Mouse (Mus musculus) C2C12 (cell line): Measurements from ENCODE around the gene Psme1. TPM values are rescaled to one million over a fixed set of nuclear protein-coding genes. Genes with fewer than 3 reads are reported as not detected.

ENCODE experiments used
- H3K27me3 ChIP-seq: one replicate; pipeline ENCODE4 v1.6.1; 2011; ENCODE audit not compliant: control insufficient read depth, insufficient read depth, insufficient read length
- H3K36me3 ChIP-seq: one replicate; pipeline ENCODE4 v1.6.1; 2011; ENCODE audit not compliant: control insufficient read depth, insufficient read depth
- H3K4me3 ChIP-seq: one replicate; pipeline ENCODE4 v1.5.1; 2011; ENCODE audit warnings: mild to moderate bottlenecking, control low read depth; ENCODE audit not compliant: poor library complexity, insufficient read depth, severe bottlenecking
- H3K79me2 ChIP-seq: one replicate; pipeline ENCODE4 v1.6.1; 2011; ENCODE audit not compliant: control insufficient read depth, insufficient read depth
- H3K79me3 ChIP-seq: one replicate; pipeline ENCODE4 v1.6.1; 2011; ENCODE audit warnings: low read depth, control low read depth
- H3ac ChIP-seq: one replicate; pipeline ENCODE3; 2011; ENCODE audit warnings: low read depth; ENCODE audit not compliant: control insufficient read depth, insufficient read length
- CEBPB ChIP-seq: IDR thresholded peaks from one replicate; pipeline ENCODE4 v1.6.1; 2011; ENCODE audit warnings: low read depth, mild to moderate bottlenecking, control low read depth, moderate library complexity
- CTCF ChIP-seq: IDR thresholded peaks from one replicate; pipeline ENCODE4 v1.5.1; 2011; ENCODE audit not compliant: control insufficient read depth, insufficient read depth, insufficient read length
- FOSL1 ChIP-seq: IDR thresholded peaks from one replicate; pipeline ENCODE4 v1.8.0; 2011; ENCODE audit warnings: mild to moderate bottlenecking, low read length; ENCODE audit not compliant: poor library complexity, insufficient read depth, severe bottlenecking
- MAX ChIP-seq: IDR thresholded peaks from one replicate; pipeline ENCODE4 v1.6.1; 2011; ENCODE audit warnings: mild to moderate bottlenecking, control low read depth
- MYOD1 ChIP-seq: IDR thresholded peaks from one replicate; pipeline ENCODE4 v1.6.1; 2011; ENCODE audit warnings: low read depth; ENCODE audit not compliant: control insufficient read depth, insufficient read length
- MYOG ChIP-seq: IDR thresholded peaks from one replicate; pipeline ENCODE4 v1.6.1; 2011; ENCODE audit not compliant: control insufficient read depth, insufficient read length; ENCODE audit errors: extremely low read depth
- USF1 ChIP-seq: IDR thresholded peaks from one replicate; pipeline ENCODE4 v1.6.1; 2011; ENCODE audit warnings: low read depth, mild to moderate bottlenecking, control low read depth, moderate library complexity
- polyA plus RNA-seq: library from polyadenylated mRNA; unstranded; fragments of >200 nt; fragmentation: generic; extraction: Trizol; gene quantifications from one replicate; pipeline ENCODE4 v1.2.1, GENCODE M21; 2012; ENCODE audit warnings: missing spikeins

Psme1 gene
- polyA plus RNA-seq, 1 experiment, result 63.7 TPM

- Histone ChIP-seq H3K27me3 (no peaks in the 10 kb centered on the region), H3K36me3 (peaks cover 9% of the 10 kb centered on the region), H3ac (no peak overlapping the region), H3K79me3 (no peaks in the 10 kb centered on the region), H3K79me2 (no peaks in the 10 kb centered on the region), H3K4me3 (no peak overlapping the region)
- no peak for TF ChIP-seq MYOD1
- TF ChIP-seq CTCF, result no peak
- TF ChIP-seq MYOG, result no peak
- TF ChIP-seq MAX, result no peak
- no peak for TF ChIP-seq FOSL1
- no peak for TF ChIP-seq USF1
- no peak for TF ChIP-seq CEBPB
Measured at GRCm38 (mm10) chr14:55561860-55562259, 16.1 kb upstream of the Psme1 start.

GRCm38 (mm10) chr14:55563249-55563648 lies 14.7 kb upstream of the Psme1 start:
- Histone ChIP-seq H3K79me2 (no peaks in the 10 kb centered on the region), H3ac (no peak overlapping the region), H3K36me3 (peaks cover 14% of the 10 kb centered on the region), H3K79me3 (no peaks in the 10 kb centered on the region), H3K4me3 (no peak overlapping the region), H3K27me3 (no peaks in the 10 kb centered on the region)
- TF ChIP-seq MAX (no peak), CEBPB (no peak)

- Histone ChIP-seq H3K79me2 (no peaks in the 10 kb centered on the region), H3K36me3 (peaks cover 14% of the 10 kb centered on the region), H3ac (no peak overlapping the region), H3K27me3 (no peaks in the 10 kb centered on the region), H3K4me3 (no peak overlapping the region), H3K79me3 (no peaks in the 10 kb centered on the region)
- TF ChIP-seq CEBPB (no peak), USF1 (no peak), MYOG (no peak), MYOD1 (no peak), MAX (no peak), FOSL1 (no peak), CTCF (no peak)
Measured at GRCm38 (mm10) chr14:55565748-55566147, 12.2 kb upstream of the Psme1 start.

- no peaks in the 10 kb centered on the region for H3K27me3 ChIP-seq
- TF ChIP-seq CTCF (no peak), MAX (no peak), MYOD1 (no peak), MYOG (no peak), USF1 (no peak), CEBPB (no peak), FOSL1 (no peak)
- no peaks in the 10 kb centered on the region for H3K79me2 ChIP-seq
- no peak overlapping the region for H3ac ChIP-seq
- H3K36me3 ChIP-seq, result peaks cover 14% of the 10 kb centered on the region
- no peak overlapping the region for H3K4me3 ChIP-seq
- H3K79me3 ChIP-seq, result no peaks in the 10 kb centered on the region
Measured at GRCm38 (mm10) chr14:55567496-55567895, 10.4 kb upstream of the Psme1 start.

GRCm38 (mm10) chr14:55570588-55570987 lies 7.3 kb upstream of the Psme1 start:
- TF ChIP-seq MYOG, result no peak
- no peak for TF ChIP-seq CEBPB
- no peak for TF ChIP-seq CTCF
- no peak for TF ChIP-seq FOSL1
- no peak for TF ChIP-seq MAX
- no peak for TF ChIP-seq MYOD1
- TF ChIP-seq USF1, result no peak
- Histone ChIP-seq H3K36me3 (peaks cover 11% of the 10 kb centered on the region), H3ac (no peak overlapping the region), H3K4me3 (no peak overlapping the region), H3K79me3 (no peaks in the 10 kb centered on the region), H3K27me3 (no peaks in the 10 kb centered on the region), H3K79me2 (no peaks in the 10 kb centered on the region)

DNA sequence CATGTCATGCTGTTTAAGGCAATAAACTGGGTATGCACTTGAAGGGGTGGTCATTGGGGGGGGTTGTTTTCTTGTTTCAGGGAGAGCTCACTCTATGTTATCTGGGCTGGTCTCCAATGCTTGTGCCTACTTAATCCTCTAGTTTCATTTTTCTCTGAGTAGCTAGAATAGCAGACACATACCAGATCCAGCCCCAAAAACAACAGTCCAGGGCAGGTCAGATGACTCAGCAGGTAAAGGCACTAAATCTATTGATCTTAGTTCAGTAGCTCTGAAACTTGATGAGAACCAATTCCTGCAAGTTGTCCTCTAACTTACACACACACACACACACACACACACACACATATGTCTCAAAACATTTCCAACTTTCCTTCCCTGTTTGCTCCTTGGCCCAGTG lies 6.2 kb upstream of the Psme1 start:
- H3K79me2 ChIP-seq, result no peaks in the 10 kb centered on the region
- H3ac ChIP-seq, result no peak overlapping the region
- H3K79me3 ChIP-seq, result no peaks in the 10 kb centered on the region
- no peak overlapping the region for H3K4me3 ChIP-seq
- peaks cover 6% of the 10 kb centered on the region for H3K36me3 ChIP-seq
- no peak for TF ChIP-seq MAX
- TF ChIP-seq USF1, result no peak
- no peaks in the 10 kb centered on the region for H3K27me3 ChIP-seq
